Mouse (Mus musculus) liver, embryonic 14.5 days (tissue): Measurements from ENCODE around the gene Kif14.

Source experiments
- CTCF ChIP-seq: IDR thresholded peaks from 2 replicates; pipeline ENCODE4 v1.5.1; 2016; ENCODE audit warnings: antibody characterized with exemption, low read depth, control low read depth
- EP300 ChIP-seq: IDR thresholded peaks from 2 replicates; pipeline ENCODE4 v1.6.1; 2016; ENCODE audit warnings: antibody characterized with exemption, low read depth

DNA sequence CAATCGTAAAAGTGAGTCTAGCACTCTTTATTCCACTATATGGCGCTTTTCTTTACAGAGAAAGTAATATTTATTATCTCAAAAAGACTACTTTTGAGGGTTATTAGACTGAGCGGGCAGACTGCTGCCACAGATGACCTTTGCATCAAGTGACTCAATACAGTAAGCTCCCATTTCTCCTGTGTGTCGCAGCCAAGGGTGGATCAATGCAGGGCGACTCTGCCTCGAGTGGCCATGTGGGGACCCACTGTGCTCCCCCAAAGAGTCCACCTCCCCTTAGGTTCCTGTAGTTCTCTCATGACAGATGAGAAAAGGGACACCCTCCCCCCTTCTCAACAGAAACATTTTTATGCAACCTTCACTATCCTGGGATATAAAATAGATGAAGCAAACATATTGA is 84.1 kb downstream of the Kif14 start:
- TF ChIP-seq CTCF (no peak), EP300 (no peak)
